ENCODE assay signal across 12 mouse cellular contexts in the genomic region with DNA sequence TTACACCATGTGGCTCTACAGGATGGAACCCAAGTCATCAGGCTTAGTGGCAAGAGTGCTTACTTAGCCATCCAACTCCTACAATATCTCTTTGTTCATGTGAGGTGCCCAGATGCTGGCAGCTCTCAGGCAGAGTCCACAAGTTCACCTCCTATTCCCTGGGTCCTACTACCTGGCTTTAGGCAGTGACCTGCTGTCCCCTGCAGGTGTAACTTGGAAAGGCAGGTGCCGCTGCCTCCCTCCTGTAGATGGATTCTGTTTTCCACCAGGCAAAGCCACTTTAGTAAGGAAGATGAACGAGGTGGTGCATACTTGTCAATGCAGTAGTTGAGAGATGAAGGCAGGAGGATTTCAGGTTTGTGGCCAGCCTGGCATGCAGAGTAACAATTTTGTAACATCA. TPM values are rescaled to one million over a fixed set of nuclear protein-coding genes. Genes with fewer than 3 reads are reported as not detected.
A peak's percentile ranks its signal among the peaks of the same experiment; 100 is the strongest.
DNase-seq lines count a peak whose midpoint lies in the region; ATAC-seq and TF ChIP-seq lines count a peak whose summit lies in the region.
"Had no signal": no experiment of that assay in that cellular context is flagged by ENCODE, and none has a peak within 500 bp of the region (broad histone marks: within the 10 kb centered on the region; RNA-seq: fewer than 3 reads in every experiment).

No protein-coding gene starts in this region.

- TF ChIP-seq CTCF in testis, adult 2 months (IDR thresholded peaks at IDR 0.05; ENCODE audit: control insufficient read depth, insufficient read depth, insufficient replicate concordance, low read depth, low read length), result 0 out of 2 replicates have a peak, but pooled peaks have one; percentile 17
- peak; percentile 78 for TF ChIP-seq CTCF in lung, postnatal 0 days (IDR thresholded peaks at IDR 0.05)

- no peak for TF ChIP-seq EP300 in lung, postnatal 0 days (IDR thresholded peaks at IDR 0.05)

- no peak for ATAC-seq in CD4-positive, CD25-positive, alpha-beta regulatory T cell, adult 4 months
- no peak for ATAC-seq in lung, postnatal 0 days

- no peaks in the 10 kb centered on the region for H3K36me3 ChIP-seq in testis, adult 2 months (ENCODE audit: control insufficient read depth, insufficient read depth, low read length)
- no peaks in the 10 kb centered on the region for H3K36me3 ChIP-seq in lung, postnatal 0 days (ENCODE audit: insufficient read depth, low read length)
- H3K36me3 ChIP-seq: hindbrain, embryonic 10.5 days; liver, embryonic 13.5 days; neural tube, embryonic 12.5 days had no signal

- 32% methylated on average over 2 of the region's 2 CpGs for WGBS in lung, postnatal 0 days

- no peak overlapping the region for H3K4me2 ChIP-seq in lung, postnatal 0 days (replicated peaks; ENCODE audit: low read depth, low read length)
- H3K4me2 ChIP-seq: liver, embryonic 13.5 days; neural tube, embryonic 12.5 days had no signal

- no peaks in the 10 kb centered on the region; the same call in 1 of the 2 replicates for H3K4me1 ChIP-seq in testis, adult 2 months (ENCODE audit: control insufficient read depth, insufficient read depth, low read length)
- H3K4me1 ChIP-seq in lung, postnatal 0 days (ENCODE audit: insufficient read depth, low read depth, low read length), result peaks cover under 1% of the 10 kb centered on the region; the same call in 1 of the 2 replicates
- H3K4me1 ChIP-seq: hindbrain, embryonic 10.5 days had no signal

- H3K9ac ChIP-seq in lung, postnatal 0 days (replicated peaks; ENCODE audit: low read depth), result no peak overlapping the region
- H3K9ac ChIP-seq: liver, embryonic 13.5 days; neural tube, embryonic 12.5 days had no signal

- TF ChIP-seq POLR2A in testis, adult 2 months (IDR thresholded peaks at IDR 0.05; ENCODE audit: control insufficient read depth, low read depth, low read length), result no peak

- intact Hi-C loops in gastrocnemius, postnatal 14 days (cut with DNase I; ENCODE audit: low total_unique reads), result no loop called here

- no peaks in the 10 kb centered on the region for H3K27me3 ChIP-seq in testis, adult 2 months (ENCODE audit: control insufficient read depth, insufficient read depth, low read length)
- H3K27me3 ChIP-seq in lung, postnatal 0 days (replicated peaks; ENCODE audit: insufficient read depth, low read length), result no peaks in the 10 kb centered on the region
- H3K27me3 ChIP-seq: liver, embryonic 13.5 days had no signal

- no peak overlapping the region for H3K27ac ChIP-seq in testis, adult 2 months (ENCODE audit: control insufficient read depth, insufficient read depth, low read depth, low read length)
- no peak overlapping the region for H3K27ac ChIP-seq in lung, postnatal 0 days (ENCODE audit: low read length)
- H3K27ac ChIP-seq: hindbrain, embryonic 10.5 days; liver, embryonic 13.5 days; neural tube, embryonic 12.5 days had no signal

- H3K9me3 ChIP-seq in lung, postnatal 0 days (ENCODE audit: low read length), result no peaks in the 10 kb centered on the region
- H3K9me3 ChIP-seq: hindbrain, embryonic 10.5 days; liver, embryonic 13.5 days; neural tube, embryonic 12.5 days had no signal

- peak; percentile 73 for DNase-seq in CD4-positive, CD25-positive, alpha-beta regulatory T cell, adult 2 months (ENCODE audit: low read depth, low spot score)
- DNase-seq in testis, postnatal 10 days (ENCODE audit: low spot score), result no peak
- peak; percentile 51 for DNase-seq in lung, postnatal 0 days (ENCODE audit: low spot score)
- DNase-seq in thymus, postnatal 4 days, result peak; percentile 68
- DNase-seq in Muller cell, postnatal 12 days (ENCODE audit: inconsistent ontology term), result no peak
- DNase-seq in gastrocnemius, postnatal 14 days, result no peak
- DNase-seq: liver, embryonic 13.5 days had no signal

- H3K4me3 ChIP-seq in testis, adult 2 months (ENCODE audit: control insufficient read depth, low read depth, low read length), result no peak overlapping the region
- no peak overlapping the region for H3K4me3 ChIP-seq in lung, postnatal 0 days (ENCODE audit: low read depth, low read length)
- H3K4me3 ChIP-seq: hindbrain, embryonic 10.5 days; liver, embryonic 13.5 days; neural tube, embryonic 12.5 days had no signal

RNA-seq across cellular contexts. Expression of a gene that starts 1.6 kb away (rescaled TPM):
- not detected for polyA plus RNA-seq in CD4-positive, CD25-positive, alpha-beta regulatory T cell, adult 4 months (2017; shearing (Covaris generic))
- polyA plus RNA-seq in testis, adult 2 months (2012; rRNA removed), result not detected in 2 replicates
- polyA plus RNA-seq in lung, postnatal 0 days (2015; fragmentation: Nextera tagmentation; extraction: Ambion mirVana), result not detected in 2 replicates
- not detected for total RNA-seq in gastrocnemius, postnatal 14 days (2021)
- polyA plus RNA-seq: hindbrain, embryonic 10.5 days; liver, embryonic 13.5 days; neural tube, embryonic 12.5 days; stomach, embryonic 16.5 days had no signal

RNA-seq across cellular contexts. Expression of a gene that starts 2.4 kb away (rescaled TPM):
- under 1 TPM in 1 of 2 experiments, not detected in 1; 0.46 TPM for polyA plus RNA-seq in CD4-positive, CD25-positive, alpha-beta regulatory T cell, adult 4 months (2017; shearing (Covaris generic))
- 0.05 and 0.48 TPM in 2 replicates for polyA plus RNA-seq in testis, adult 2 months (2012; rRNA removed)
- polyA plus RNA-seq in lung, postnatal 0 days (2015; fragmentation: Nextera tagmentation; extraction: Ambion mirVana), result 0.17 and 0.25 TPM in 2 replicates
- total RNA-seq in gastrocnemius, postnatal 14 days (2021), result not detected
- polyA plus RNA-seq: hindbrain, embryonic 10.5 days; liver, embryonic 13.5 days; neural tube, embryonic 12.5 days; stomach, embryonic 16.5 days had no signal

RNA-seq across cellular contexts. Expression of a gene that starts 4.5 kb away (rescaled TPM):
- polyA plus RNA-seq in CD4-positive, CD25-positive, alpha-beta regulatory T cell, adult 4 months (2017; shearing (Covaris generic)), result 100 to 1,000 TPM; 102 to 130 TPM
- polyA plus RNA-seq in testis, adult 2 months (2012; rRNA removed), result 14.5 and 15.4 TPM in 2 replicates
- 63.7 and 69.3 TPM in 2 replicates for polyA plus RNA-seq in lung, postnatal 0 days (2015; fragmentation: Nextera tagmentation; extraction: Ambion mirVana)
- total RNA-seq in gastrocnemius, postnatal 14 days (2021), result 10 to 100 TPM; 10.9 to 13.4 TPM

RNA-seq across cellular contexts. Expression of a gene that starts 24.8 kb away (rescaled TPM):
- 100 to 1,000 TPM; 128 to 173 TPM for polyA plus RNA-seq in CD4-positive, CD25-positive, alpha-beta regulatory T cell, adult 4 months (2017; shearing (Covaris generic))
- 405 and 422 TPM in 2 replicates for polyA plus RNA-seq in testis, adult 2 months (2012; rRNA removed)
- 65.3 and 68.2 TPM in 2 replicates for polyA plus RNA-seq in lung, postnatal 0 days (2015; fragmentation: Nextera tagmentation; extraction: Ambion mirVana)
- 10 to 100 TPM; 24.7 to 27.2 TPM for total RNA-seq in gastrocnemius, postnatal 14 days (2021)

RNA-seq across cellular contexts. Expression of a gene that starts 25.6 kb away (rescaled TPM):
- 10 to 100 TPM; 32.1 to 38.1 TPM for polyA plus RNA-seq in CD4-positive, CD25-positive, alpha-beta regulatory T cell, adult 4 months (2017; shearing (Covaris generic))
- polyA plus RNA-seq in testis, adult 2 months (2012; rRNA removed), result 0.31 and 0.65 TPM in 2 replicates
- polyA plus RNA-seq in lung, postnatal 0 days (2015; fragmentation: Nextera tagmentation; extraction: Ambion mirVana), result 0.46 and 0.78 TPM in 2 replicates
- total RNA-seq in gastrocnemius, postnatal 14 days (2021), result not detected
- polyA plus RNA-seq: hindbrain, embryonic 10.5 days; neural tube, embryonic 12.5 days had no signal

Comparison
In these comparisons a context has a peak if more than half of its experiments do, and no peak if none do; other contexts are left out.
1. DNase-seq: peak in CD4-positive, CD25-positive, alpha-beta regulatory T cell, adult 2 months (single experiment), lung, postnatal 0 days (single experiment) and thymus, postnatal 4 days (single experiment); none in testis, postnatal 10 days (single experiment), Muller cell, postnatal 12 days (single experiment) and gastrocnemius, postnatal 14 days (single experiment).